Mouse (Mus musculus): ENCODE data around the gene Mrpl17.
A peak's percentile ranks its signal among the peaks of the same experiment; 100 is the strongest.

Mrpl17 gene

DNA sequence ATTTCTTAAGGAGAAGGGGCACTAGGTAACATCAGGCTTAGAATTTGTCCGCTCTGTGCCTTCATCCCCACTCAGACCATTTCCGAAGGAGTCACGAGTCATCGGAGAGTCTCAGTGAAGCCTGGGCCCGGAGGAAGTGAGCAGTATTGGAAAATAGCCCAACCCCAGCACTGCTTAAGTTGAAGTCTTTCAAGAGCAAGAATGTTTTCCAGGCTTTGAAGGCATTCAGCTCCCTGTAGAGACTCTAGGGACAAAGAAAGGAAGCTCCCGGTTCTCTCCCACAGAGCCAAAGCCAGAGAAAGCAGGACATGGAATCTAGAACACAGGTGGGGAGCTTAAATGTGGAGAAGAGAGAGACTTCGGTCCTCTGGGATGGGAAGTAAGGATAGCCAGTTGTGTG lies 17.2 kb downstream of the Mrpl17 start:
- TF ChIP-seq GATA4 (IDR thresholded peaks at IDR 0.05; ENCODE audit: insufficient replicate concordance, low read length): no peak

DNA sequence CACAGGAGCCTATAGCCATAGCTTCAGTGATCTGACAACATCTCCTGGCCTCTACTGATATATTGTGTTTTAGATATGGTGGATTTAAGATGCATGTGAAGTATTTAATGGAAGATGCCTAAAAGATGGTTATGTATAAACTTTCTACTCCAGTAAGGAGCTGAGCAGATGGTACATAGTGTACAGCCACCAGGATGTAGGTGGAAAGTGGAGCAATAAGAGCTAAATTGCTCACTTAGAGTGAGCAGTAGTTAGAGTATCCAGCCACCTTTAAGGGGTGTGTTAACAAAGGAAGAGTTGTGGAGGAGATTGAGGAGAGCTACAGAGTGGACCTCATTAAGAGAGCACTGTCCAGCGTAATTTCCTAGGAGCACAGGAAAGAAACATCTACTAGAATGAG lies 19.8 kb downstream of the Mrpl17 start:
- no peak for TF ChIP-seq GATA4 (IDR thresholded peaks at IDR 0.05; ENCODE audit: insufficient replicate concordance, low read length)

GRCm38 (mm10) chr7:105787285-105788140 lies 23.4 kb downstream of the Mrpl17 start, which contains the start of gene Dchs1:
TSS of gene Dchs1 (minus strand) at chr7:105787654.
- TF ChIP-seq GATA4 (IDR thresholded peaks at IDR 0.05; ENCODE audit: insufficient replicate concordance, low read length): no peak

GRCm38 (mm10) chr7:105786506-105787284 lies 24.2 kb downstream of the Mrpl17 start:
- no peak for TF ChIP-seq GATA4 (IDR thresholded peaks at IDR 0.05; ENCODE audit: insufficient replicate concordance, low read length)

DNA sequence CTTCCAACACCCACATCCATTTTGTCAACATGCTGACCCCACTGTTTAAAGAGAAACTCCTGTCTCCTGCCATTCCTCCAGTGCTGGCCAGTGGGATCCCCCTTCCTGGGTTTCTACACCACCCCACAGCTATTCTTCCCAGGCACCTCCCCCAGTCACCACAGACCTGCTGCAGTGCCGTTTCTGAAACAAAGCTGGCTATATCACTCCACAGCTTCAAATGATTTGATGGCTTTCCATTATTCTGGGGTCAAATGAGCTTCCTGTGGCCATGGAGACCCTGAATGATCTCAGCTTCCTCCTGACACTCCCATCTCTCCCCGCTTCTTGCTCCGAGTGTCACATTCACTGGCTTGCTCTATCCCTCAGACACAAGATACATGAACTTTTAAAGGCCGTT lies 26.3 kb downstream of the Mrpl17 start:
- TF ChIP-seq GATA4 (IDR thresholded peaks at IDR 0.05; ENCODE audit: insufficient replicate concordance, low read length): no peak

GRCm38 (mm10) chr7:105783861-105784260 lies 27.0 kb downstream of the Mrpl17 start:
- no peak for TF ChIP-seq GATA4 (IDR thresholded peaks at IDR 0.05; ENCODE audit: insufficient replicate concordance, low read length)

DNA sequence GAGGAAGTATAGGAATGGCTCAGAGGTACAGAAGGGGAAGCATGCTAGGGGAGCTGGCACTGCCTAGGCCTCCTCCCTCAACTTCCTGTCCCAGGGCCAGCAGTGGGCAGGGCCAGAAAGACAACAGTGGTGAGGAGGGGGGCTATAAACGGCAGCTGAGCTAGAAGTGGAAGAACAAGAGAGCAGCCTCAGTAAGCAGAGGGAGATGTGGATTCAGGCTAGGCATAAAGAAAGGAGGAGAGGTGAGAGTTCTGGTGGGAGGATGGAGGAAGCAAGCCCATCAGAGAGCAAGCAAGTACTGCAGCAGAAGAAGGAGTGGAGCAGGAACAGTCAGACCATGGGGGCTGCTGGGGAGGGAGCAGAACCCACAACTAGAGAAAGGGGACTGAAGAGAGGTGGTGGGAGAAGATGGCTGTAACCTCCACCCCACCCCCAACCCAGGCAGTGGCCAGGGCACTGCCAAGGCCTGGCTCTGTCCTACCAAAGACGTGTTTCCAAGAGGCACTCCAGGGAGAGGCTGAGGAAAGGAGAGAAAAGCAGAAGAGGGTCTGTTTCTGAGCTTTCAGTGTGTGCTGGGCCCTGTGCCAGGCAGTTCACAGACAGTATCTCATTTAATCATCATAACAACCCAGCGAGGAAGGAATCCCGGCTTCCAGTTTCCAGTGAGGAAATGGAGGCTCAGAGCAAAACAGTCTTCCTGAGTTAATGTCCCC lies 32.2 kb downstream of the Mrpl17 start:
- peak; percentile 35; the same call in 1 of the 2 replicates for TF ChIP-seq GATA4 (IDR thresholded peaks at IDR 0.05; ENCODE audit: insufficient replicate concordance, low read length)

DNA sequence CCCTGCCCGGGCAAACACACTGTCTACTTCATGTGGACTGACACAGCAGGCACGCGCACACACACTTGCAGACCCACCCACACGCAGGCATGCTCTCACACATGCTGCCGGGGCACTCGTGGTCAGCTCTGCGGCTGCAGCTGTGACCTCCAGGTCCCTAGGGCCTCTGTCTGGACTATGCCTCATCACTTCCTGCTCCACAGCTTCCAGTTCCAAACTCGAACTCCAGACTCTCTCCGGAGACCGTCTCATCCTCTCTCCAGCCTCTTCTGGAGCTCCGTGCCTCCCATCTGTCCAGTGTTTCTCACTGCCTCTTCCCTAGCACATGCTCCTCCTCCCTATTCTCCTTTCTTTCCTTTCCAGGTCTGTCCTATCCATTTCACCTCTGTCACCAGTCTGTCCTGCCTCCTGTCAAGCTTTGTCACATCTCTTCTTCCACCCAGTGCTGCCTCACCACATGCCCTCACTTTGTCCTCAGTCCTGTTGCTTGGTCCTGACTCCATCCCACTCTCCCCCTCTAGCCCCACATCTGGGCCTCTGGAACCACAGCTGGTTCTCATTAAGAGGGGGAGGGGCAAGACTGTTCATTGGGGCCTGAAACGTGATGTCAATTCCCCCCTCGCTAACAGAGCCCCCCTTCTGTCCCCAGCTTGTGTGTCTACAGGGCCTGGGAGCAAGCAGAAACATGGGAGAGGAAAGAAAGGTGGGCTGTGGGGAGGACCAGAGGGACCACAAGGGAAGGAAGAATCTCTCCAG lies 32.9 kb downstream of the Mrpl17 start:
- no peak for TF ChIP-seq GATA4 (IDR thresholded peaks at IDR 0.05; ENCODE audit: insufficient replicate concordance, low read length)

DNA sequence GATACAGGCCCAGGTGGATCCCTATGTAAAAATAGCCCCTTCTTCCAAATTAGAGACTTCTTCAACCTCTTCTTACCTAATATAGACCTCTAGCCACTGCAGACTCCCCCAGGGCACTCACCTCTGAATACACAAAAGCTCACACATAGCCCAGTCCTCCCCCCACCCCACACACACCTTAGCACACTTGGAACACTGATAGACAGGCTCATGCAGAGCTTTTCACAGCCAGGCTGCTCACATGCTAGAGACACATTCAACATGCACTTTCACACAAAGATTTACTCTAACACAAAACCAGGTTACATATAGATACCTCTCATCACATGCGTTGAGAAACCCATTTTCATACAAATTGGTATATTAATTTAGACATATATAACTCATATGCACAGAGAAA lies 33.6 kb downstream of the Mrpl17 start:
- no peak for TF ChIP-seq GATA4 (IDR thresholded peaks at IDR 0.05; ENCODE audit: insufficient replicate concordance, low read length)

DNA sequence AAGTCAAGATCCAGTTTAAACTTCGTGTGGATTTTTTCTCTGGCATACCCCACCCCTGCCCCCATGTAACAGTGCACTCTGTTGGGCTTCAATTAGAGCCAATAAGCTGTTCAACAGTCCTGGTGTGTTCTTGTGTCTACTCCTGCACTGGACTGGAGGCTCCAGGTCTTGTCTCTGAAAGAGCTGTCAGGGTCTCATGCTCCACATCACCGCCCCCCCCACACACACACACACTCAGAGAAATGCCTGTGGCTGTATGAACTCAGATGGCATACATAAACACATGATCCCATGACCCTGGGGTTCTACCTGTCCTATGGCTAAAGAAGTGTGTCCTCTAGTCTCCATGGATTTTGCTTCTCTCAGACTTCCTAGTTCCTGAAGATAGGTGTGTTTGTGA lies 34.9 kb downstream of the Mrpl17 start:
- no peak for TF ChIP-seq GATA4 (IDR thresholded peaks at IDR 0.05; ENCODE audit: insufficient replicate concordance, low read length)

GRCm38 (mm10) chr7:105774661-105775060 lies 36.2 kb downstream of the Mrpl17 start:
- no peak for TF ChIP-seq GATA4 (IDR thresholded peaks at IDR 0.05; ENCODE audit: insufficient replicate concordance, low read length)

- no peak for TF ChIP-seq GATA4 (IDR thresholded peaks at IDR 0.05; ENCODE audit: insufficient replicate concordance, low read length)
Measured at GRCm38 (mm10) chr7:105773041-105773440, 37.9 kb downstream of the Mrpl17 start.

- TF ChIP-seq GATA4 (IDR thresholded peaks at IDR 0.05; ENCODE audit: insufficient replicate concordance, low read length): no peak
Measured at GRCm38 (mm10) chr7:105772331-105772730, 38.6 kb downstream of the Mrpl17 start.

DNA sequence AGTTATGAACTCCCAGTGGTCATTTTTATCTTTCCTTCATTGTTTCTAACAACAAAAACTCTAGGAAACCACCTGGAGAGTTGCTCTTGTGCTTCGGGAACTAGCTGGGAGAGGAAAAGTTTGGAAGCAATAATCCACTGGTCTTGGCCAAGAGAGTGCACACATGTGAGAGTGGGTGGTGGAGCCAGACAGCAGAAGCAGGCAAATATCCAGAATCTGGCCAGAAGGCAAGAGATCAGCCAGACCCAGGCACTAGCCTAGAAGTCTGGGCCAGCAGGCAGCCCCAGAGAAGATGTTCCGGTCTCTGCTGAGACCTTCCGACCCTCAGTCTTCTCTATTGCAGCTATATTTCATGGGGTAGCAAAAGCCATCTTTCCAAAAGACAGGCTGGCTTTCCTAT lies 40.9 kb downstream of the Mrpl17 start:
- TF ChIP-seq GATA4 (IDR thresholded peaks at IDR 0.05; ENCODE audit: insufficient replicate concordance, low read length): no peak

DNA sequence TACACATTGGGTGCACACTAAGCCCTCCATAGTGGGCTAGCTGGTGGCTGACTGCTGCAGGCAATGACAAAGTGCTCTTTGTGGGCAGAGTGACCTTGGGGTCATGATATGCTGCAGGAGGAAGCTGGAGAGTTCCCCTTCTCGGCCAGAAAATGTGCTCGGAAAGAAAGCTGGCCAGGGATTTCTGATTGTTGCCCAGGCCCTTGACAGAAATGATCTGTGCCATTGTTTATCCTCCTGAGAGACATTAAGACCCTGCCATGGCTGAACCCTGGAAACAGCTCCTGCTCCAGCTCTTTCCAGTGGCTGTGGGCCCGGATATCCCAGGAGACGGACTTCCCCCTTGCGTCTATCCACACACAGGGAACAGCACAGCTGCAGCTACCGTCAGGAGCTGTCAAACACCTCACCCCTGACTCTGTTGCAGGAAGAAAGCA lies 43.2 kb downstream of the Mrpl17 start:
- no peak for TF ChIP-seq GATA4 (IDR thresholded peaks at IDR 0.05; ENCODE audit: insufficient replicate concordance, low read length)
